ENCODE assay signal across 8 mouse cellular contexts in the genomic region with DNA sequence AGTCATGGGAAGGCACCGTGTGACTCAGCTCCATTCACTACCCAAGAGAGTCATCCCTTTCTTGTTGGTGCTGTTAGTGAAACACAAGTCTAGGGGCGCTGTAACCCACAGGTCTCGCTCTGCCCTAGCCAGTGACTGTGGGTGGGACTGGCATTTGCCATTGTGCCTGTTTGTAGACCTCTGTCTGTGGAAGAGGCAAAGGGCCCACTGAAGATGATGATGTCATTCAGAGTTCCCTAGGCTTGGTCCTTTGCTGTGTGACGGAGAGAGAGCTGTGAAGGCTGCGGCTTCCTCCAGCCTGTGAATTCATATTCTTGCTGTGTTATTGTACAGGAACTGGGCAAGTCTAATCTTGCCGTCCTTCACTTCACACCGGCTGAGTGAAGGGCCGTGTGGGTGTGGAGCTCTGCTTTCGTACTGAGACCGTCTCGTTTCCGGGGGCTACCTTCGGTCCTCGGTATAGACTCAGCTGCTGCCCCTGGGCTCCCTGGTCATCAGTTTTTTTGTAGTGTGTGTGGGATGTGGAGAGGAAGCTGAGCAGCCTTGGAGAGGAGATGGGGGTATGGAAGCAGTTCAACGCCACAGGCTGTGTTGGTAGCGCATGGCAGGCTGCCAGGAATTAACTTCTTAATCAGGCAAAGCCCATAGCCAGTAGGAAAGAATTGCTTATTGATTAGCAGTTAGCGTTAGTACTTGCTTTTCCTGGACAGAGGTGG. TPM values are rescaled to one million over a fixed set of nuclear protein-coding genes. Genes with fewer than 3 reads are reported as not detected.
DNase-seq lines count a peak whose midpoint lies in the region; ATAC-seq and TF ChIP-seq lines count a peak whose summit lies in the region.

No protein-coding gene starts in this region.

- H3K4me1 ChIP-seq in hindbrain, embryonic 13.5 days (replicated peaks) = peaks cover 35% of the 10 kb centered on the region
- H3K4me1 ChIP-seq in hindbrain, embryonic 11.5 days (replicated peaks; ENCODE audit: control insufficient read depth, insufficient read depth, low read length) = no peaks in the 10 kb centered on the region
- H3K4me1 ChIP-seq in forebrain, postnatal 0 days (ENCODE audit: insufficient read depth) = peaks cover 5% of the 10 kb centered on the region; the same call in 1 of the 2 replicates
- peaks cover 4% of the 10 kb centered on the region; the same call in 1 of the 2 replicates for H3K4me1 ChIP-seq in midbrain, embryonic 14.5 days (ENCODE audit: control insufficient read depth, insufficient read depth, low read length)

- H3K9ac ChIP-seq in hindbrain, embryonic 13.5 days = no peak overlapping the region
- H3K9ac ChIP-seq in hindbrain, embryonic 11.5 days (ENCODE audit: low read depth, low read length) = no peak overlapping the region
- no peak overlapping the region for H3K9ac ChIP-seq in forebrain, postnatal 0 days
- H3K9ac ChIP-seq in midbrain, embryonic 14.5 days (replicated peaks; ENCODE audit: low read length) = no peak overlapping the region

- DNase-seq in hindbrain, embryonic 11.5 days (ENCODE audit: low spot score) = no peak
- peak; percentile 59 for DNase-seq in testis, postnatal 10 days (ENCODE audit: low spot score)
- DNase-seq in testis, postnatal 14 days (ENCODE audit: low spot score) = no peak
- peak; percentile 62 for DNase-seq in forebrain, postnatal 0 days
- peak; percentile 67 for DNase-seq in midbrain, embryonic 14.5 days
- no peak for DNase-seq in embryo, embryonic 10.5 days (ENCODE audit: low spot score)
- DNase-seq in layer of hippocampus, postnatal 10 days (ENCODE audit: low spot score in 2 of 2) = no peak

- H3K9me3 ChIP-seq in hindbrain, embryonic 13.5 days = no peaks in the 10 kb centered on the region
- no peaks in the 10 kb centered on the region for H3K9me3 ChIP-seq in hindbrain, embryonic 11.5 days (ENCODE audit: control insufficient read depth, low read length)
- H3K9me3 ChIP-seq in forebrain, postnatal 0 days (ENCODE audit: low read length) = no peaks in the 10 kb centered on the region
- no peaks in the 10 kb centered on the region for H3K9me3 ChIP-seq in midbrain, embryonic 14.5 days (ENCODE audit: control insufficient read depth, low read length)

- WGBS in hindbrain, embryonic 13.5 days = 61% methylated on average over 17 of the region's 17 CpGs
- 84% methylated on average over 17 of the region's 17 CpGs for WGBS in hindbrain, embryonic 11.5 days
- 40% methylated on average over 17 of the region's 17 CpGs for WGBS in forebrain, postnatal 0 days
- 72% methylated on average over 17 of the region's 17 CpGs for WGBS in midbrain, embryonic 14.5 days

- no peaks in the 10 kb centered on the region for H3K27me3 ChIP-seq in hindbrain, embryonic 13.5 days
- H3K27me3 ChIP-seq in hindbrain, embryonic 11.5 days (ENCODE audit: control insufficient read depth, insufficient read depth, low read length) = no peaks in the 10 kb centered on the region
- no peaks in the 10 kb centered on the region for H3K27me3 ChIP-seq in forebrain, postnatal 0 days (ENCODE audit: insufficient read depth, low read length)
- no peaks in the 10 kb centered on the region for H3K27me3 ChIP-seq in midbrain, embryonic 14.5 days (ENCODE audit: control insufficient read depth, insufficient read depth, low read length)

- H3K4me2 ChIP-seq in hindbrain, embryonic 13.5 days = no peak overlapping the region
- H3K4me2 ChIP-seq in hindbrain, embryonic 11.5 days (replicated peaks; ENCODE audit: low read depth, low read length) = no peak overlapping the region
- H3K4me2 ChIP-seq in forebrain, postnatal 0 days (ENCODE audit: low read depth) = peak overlapping the region; percentile 24; the same call in 1 of the 2 replicates
- no peak overlapping the region for H3K4me2 ChIP-seq in midbrain, embryonic 14.5 days (ENCODE audit: low read length)

- ATAC-seq in hindbrain, embryonic 13.5 days (ENCODE audit: low FRiP score) = no peak
- no peak for ATAC-seq in hindbrain, embryonic 11.5 days (ENCODE audit: low FRiP score)
- no peak for ATAC-seq in forebrain, postnatal 0 days
- no peak for ATAC-seq in midbrain, embryonic 14.5 days (ENCODE audit: low FRiP score, low TSS enrichment)

- no peaks in the 10 kb centered on the region for H3K36me3 ChIP-seq in hindbrain, embryonic 13.5 days
- H3K36me3 ChIP-seq in hindbrain, embryonic 11.5 days (ENCODE audit: control insufficient read depth, insufficient read depth, low read length) = no peaks in the 10 kb centered on the region
- H3K36me3 ChIP-seq in forebrain, postnatal 0 days (ENCODE audit: insufficient read depth) = no peaks in the 10 kb centered on the region
- H3K36me3 ChIP-seq in midbrain, embryonic 14.5 days (ENCODE audit: control insufficient read depth, insufficient read depth, low read length) = no peaks in the 10 kb centered on the region

- no peak overlapping the region for H3K4me3 ChIP-seq in hindbrain, embryonic 13.5 days
- H3K4me3 ChIP-seq in hindbrain, embryonic 11.5 days (ENCODE audit: low read depth, low read length) = no peak overlapping the region
- H3K4me3 ChIP-seq in forebrain, postnatal 0 days (ENCODE audit: low read depth, low read length) = no peak overlapping the region
- no peak overlapping the region for H3K4me3 ChIP-seq in midbrain, embryonic 14.5 days (replicated peaks; ENCODE audit: low read depth, low read length)

- TF ChIP-seq CTCF in forebrain, postnatal 0 days (IDR thresholded peaks at IDR 0.05; ENCODE audit: low read depth) = peak; percentile 15; the same call in 1 of the 2 replicates

- peak overlapping the region; percentile 19; the same call in 1 of the 2 replicates for H3K27ac ChIP-seq in hindbrain, embryonic 13.5 days
- no peak overlapping the region for H3K27ac ChIP-seq in hindbrain, embryonic 11.5 days (ENCODE audit: low read depth, low read length)
- no peak overlapping the region for H3K27ac ChIP-seq in forebrain, postnatal 0 days (ENCODE audit: low read depth, low read length)
- H3K27ac ChIP-seq in midbrain, embryonic 14.5 days (replicated peaks; ENCODE audit: low read depth, low read length) = no peak overlapping the region

RNA-seq across cellular contexts. Expression of a gene that starts 7.7 kb away (rescaled TPM):
- polyA plus RNA-seq in hindbrain, embryonic 13.5 days (2015; fragmentation: Nextera tagmentation; extraction: Ambion mirVana) = 53.5 and 54.4 TPM in 2 replicates
- 105 and 118 TPM in 2 replicates for polyA plus RNA-seq in hindbrain, embryonic 11.5 days (2014; fragmentation: Nextera tagmentation; extraction: Ambion mirVana)
- 15.2 and 26.0 TPM in 2 replicates for total RNA-seq in forebrain, postnatal 0 days (2014; rRNA removed)
- polyA plus RNA-seq in forebrain, postnatal 0 days (2015; fragmentation: Nextera tagmentation; extraction: Ambion mirVana) = 26.1 and 29.8 TPM in 2 replicates
- polyA plus RNA-seq in midbrain, embryonic 14.5 days (2014; fragmentation: Nextera tagmentation; extraction: Ambion mirVana) = 31.3 and 47.8 TPM in 2 replicates
- 10 to 100 TPM; 18.8 to 19.9 TPM for total RNA-seq in layer of hippocampus, postnatal 10 days (2021)

Comparison
In these comparisons a context has a peak if more than half of its experiments do, and no peak if none do; other contexts are left out.
1. DNase-seq: peak in testis, postnatal 10 days (single experiment), forebrain, postnatal 0 days (single experiment) and midbrain, embryonic 14.5 days (single experiment); none in hindbrain, embryonic 11.5 days (single experiment), testis, postnatal 14 days (single experiment), embryo, embryonic 10.5 days (single experiment) and layer of hippocampus, postnatal 10 days (0 of 2).